Mouse (Mus musculus): ENCODE measurements around the gene Armc5.

DNA sequence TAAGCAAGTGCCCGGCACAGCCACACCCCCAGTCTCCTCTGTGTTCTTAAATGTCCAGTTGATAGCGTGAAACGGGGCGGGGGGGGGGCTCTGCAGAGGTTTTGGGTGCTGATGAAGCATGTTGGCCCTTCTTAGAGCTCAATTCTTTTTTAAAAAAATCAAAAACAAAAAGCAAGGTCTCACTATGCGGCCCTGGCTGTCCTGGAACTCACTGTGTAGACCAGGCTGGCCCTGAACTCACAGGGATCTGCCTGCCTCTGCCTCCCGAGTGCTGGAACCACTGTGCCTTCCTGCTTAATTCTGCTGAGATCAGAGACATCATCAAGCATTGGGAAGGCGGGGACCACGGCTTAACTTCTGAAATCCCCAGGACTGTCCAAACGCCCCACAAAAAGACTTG lies 35.5 kb upstream of the Armc5 start:
- TF ChIP-seq CTCF (IDR thresholded peaks at IDR 0.05; ENCODE audit: insufficient read depth, low read depth, low read length) (no peak), POLR2A (IDR thresholded peaks at IDR 0.05; ENCODE audit: insufficient read depth, low read depth, low read length) (no peak)
